Mouse (Mus musculus): ENCODE measurements around the gene AA986860. TPM values are rescaled to one million over a fixed set of nuclear protein-coding genes. Genes with fewer than 3 reads are reported as not detected.

AA986860 gene
- polyA plus RNA-seq, 1 experiment from 2014 or later: 1.4 TPM

GRCm38 (mm10) chr1:130732706-130733658, 1.2 kb downstream of the AA986860 start:
- TF ChIP-seq CTCF (IDR thresholded peaks at IDR 0.05; ENCODE audit: low read depth): no peak
- peak; percentile 75 for TF ChIP-seq EP300 (IDR thresholded peaks at IDR 0.05; ENCODE audit: low read depth)
- no peaks in the 10 kb centered on the region for H3K27me3 ChIP-seq (ENCODE audit: insufficient read depth, low read length)
- no peaks in the 10 kb centered on the region for H3K9me3 ChIP-seq (ENCODE audit: low read length)
- peak overlapping the region; percentile 44 for H3K4me3 ChIP-seq (ENCODE audit: low read depth, low read length)
- H3K27ac ChIP-seq (ENCODE audit: low read depth): peak overlapping the region; percentile 36
- peak overlapping the region; percentile 71 for H3K4me2 ChIP-seq (ENCODE audit: low read depth, low read length)
- DNase-seq: no peak
- H3K4me1 ChIP-seq (ENCODE audit: insufficient read depth): peaks cover 43% of the 10 kb centered on the region
- no peak overlapping the region; the same call in none of the 2 replicates for H3K9ac ChIP-seq (replicated peaks)
- no peaks in the 10 kb centered on the region; the same call in 1 of the 2 replicates for H3K36me3 ChIP-seq (replicated peaks; ENCODE audit: insufficient read depth, low read length)
- 58% methylated on average over 13 of the region's 13 CpGs for WGBS (ENCODE audit: insufficient replicate concordance)
- no peak for ATAC-seq

- 65% methylated on average over 4 of the region's 4 CpGs for WGBS (ENCODE audit: insufficient replicate concordance)
- H3K4me2 ChIP-seq (ENCODE audit: low read depth, low read length): peak overlapping the region; percentile 71
- H3K9ac ChIP-seq (replicated peaks): no peak overlapping the region
- DNase-seq: peak; percentile 27
- H3K9me3 ChIP-seq (ENCODE audit: low read length): no peaks in the 10 kb centered on the region
- H3K27me3 ChIP-seq (ENCODE audit: insufficient read depth, low read length): no peaks in the 10 kb centered on the region
- H3K4me1 ChIP-seq (ENCODE audit: insufficient read depth): peaks cover 46% of the 10 kb centered on the region
- peak overlapping the region; percentile 44 for H3K4me3 ChIP-seq (ENCODE audit: low read depth, low read length)
- TF ChIP-seq CTCF (IDR thresholded peaks at IDR 0.05; ENCODE audit: low read depth): no peak
- no peak for TF ChIP-seq EP300 (IDR thresholded peaks at IDR 0.05; ENCODE audit: low read depth)
- H3K36me3 ChIP-seq (replicated peaks; ENCODE audit: insufficient read depth, low read length): no peaks in the 10 kb centered on the region; the same call in 1 of the 2 replicates
- peak; percentile 7; the same call in 1 of the 2 replicates for ATAC-seq
- H3K27ac ChIP-seq (ENCODE audit: low read depth): peak overlapping the region; percentile 36
These were observed 1.9 kb downstream of the AA986860 start for GRCm38 (mm10) chr1:130733671-130734070.

- no peak overlapping the region for H3K4me3 ChIP-seq (ENCODE audit: low read depth, low read length)
- TF ChIP-seq CTCF (IDR thresholded peaks at IDR 0.05; ENCODE audit: low read depth) (no peak), EP300 (IDR thresholded peaks at IDR 0.05; ENCODE audit: low read depth) (no peak)
- no peaks in the 10 kb centered on the region; the same call in 1 of the 2 replicates for H3K36me3 ChIP-seq (replicated peaks; ENCODE audit: insufficient read depth, low read length)
- no peaks in the 10 kb centered on the region for H3K27me3 ChIP-seq (ENCODE audit: insufficient read depth, low read length)
- H3K4me1 ChIP-seq (ENCODE audit: insufficient read depth): peaks cover 47% of the 10 kb centered on the region
- H3K9me3 ChIP-seq (ENCODE audit: low read length): no peaks in the 10 kb centered on the region
- WGBS (ENCODE audit: insufficient replicate concordance): 71% methylated on average over 5 of the region's 5 CpGs
- no peak overlapping the region for H3K9ac ChIP-seq (replicated peaks)
- ATAC-seq: no peak
- no peak for DNase-seq
- H3K4me2 ChIP-seq (ENCODE audit: low read depth, low read length): peak overlapping the region; percentile 71; the same call in 1 of the 2 replicates
- H3K27ac ChIP-seq (ENCODE audit: low read depth): no peak overlapping the region
These were observed 2.7 kb downstream of the AA986860 start for GRCm38 (mm10) chr1:130734452-130734851.

GRCm38 (mm10) chr1:130734852-130735251, 3.1 kb downstream of the AA986860 start:
- no peak overlapping the region for H3K27ac ChIP-seq (ENCODE audit: low read depth)
- ATAC-seq (no peak), DNase-seq (no peak)
- H3K4me2 ChIP-seq (ENCODE audit: low read depth, low read length): no peak overlapping the region
- no peaks in the 10 kb centered on the region; the same call in 1 of the 2 replicates for H3K36me3 ChIP-seq (replicated peaks; ENCODE audit: insufficient read depth, low read length)
- 84% methylated on average over 8 of the region's 8 CpGs for WGBS (ENCODE audit: insufficient replicate concordance)
- no peaks in the 10 kb centered on the region for H3K27me3 ChIP-seq (ENCODE audit: insufficient read depth, low read length)
- TF ChIP-seq CTCF (IDR thresholded peaks at IDR 0.05; ENCODE audit: low read depth) (no peak), EP300 (IDR thresholded peaks at IDR 0.05; ENCODE audit: low read depth) (no peak)
- H3K4me3 ChIP-seq (ENCODE audit: low read depth, low read length): no peak overlapping the region
- H3K9ac ChIP-seq (replicated peaks): no peak overlapping the region
- H3K4me1 ChIP-seq (ENCODE audit: insufficient read depth): peaks cover 50% of the 10 kb centered on the region
- no peaks in the 10 kb centered on the region for H3K9me3 ChIP-seq (ENCODE audit: low read length)

- WGBS (ENCODE audit: insufficient replicate concordance): 66% methylated on average over 11 of the region's 11 CpGs
- Histone ChIP-seq H3K4me2 (ENCODE audit: low read depth, low read length) (no peak overlapping the region), H3K4me1 (ENCODE audit: insufficient read depth) (peaks cover 61% of the 10 kb centered on the region), H3K27ac (ENCODE audit: low read depth) (no peak overlapping the region), H3K9ac (replicated peaks) (no peak overlapping the region), H3K36me3 (replicated peaks; ENCODE audit: insufficient read depth, low read length) (peaks cover 4% of the 10 kb centered on the region), H3K9me3 (ENCODE audit: low read length) (no peaks in the 10 kb centered on the region), H3K27me3 (ENCODE audit: insufficient read depth, low read length) (no peaks in the 10 kb centered on the region), H3K4me3 (ENCODE audit: low read depth, low read length) (no peak overlapping the region)
- DNase-seq: peak; percentile 39
- ATAC-seq: no peak
- TF ChIP-seq EP300 (IDR thresholded peaks at IDR 0.05; ENCODE audit: low read depth) (no peak), CTCF (IDR thresholded peaks at IDR 0.05; ENCODE audit: low read depth) (no peak)
These were observed 5.7 kb downstream of the AA986860 start for GRCm38 (mm10) chr1:130737411-130737881.

- H3K36me3 ChIP-seq (replicated peaks; ENCODE audit: insufficient read depth, low read length): peaks cover 9% of the 10 kb centered on the region
- H3K4me1 ChIP-seq (ENCODE audit: insufficient read depth): peaks cover 60% of the 10 kb centered on the region
- H3K27me3 ChIP-seq (ENCODE audit: insufficient read depth, low read length): no peaks in the 10 kb centered on the region
- H3K4me2 ChIP-seq (ENCODE audit: low read depth, low read length): no peak overlapping the region
- no peak overlapping the region for H3K9ac ChIP-seq (replicated peaks)
- ATAC-seq (no peak), DNase-seq (no peak)
- TF ChIP-seq EP300 (IDR thresholded peaks at IDR 0.05; ENCODE audit: low read depth): no peak
- TF ChIP-seq CTCF (IDR thresholded peaks at IDR 0.05; ENCODE audit: low read depth): no peak
- H3K9me3 ChIP-seq (ENCODE audit: low read length): no peaks in the 10 kb centered on the region
- H3K4me3 ChIP-seq (ENCODE audit: low read depth, low read length): no peak overlapping the region
- no peak overlapping the region for H3K27ac ChIP-seq (ENCODE audit: low read depth)
- WGBS (ENCODE audit: insufficient replicate concordance): 89% methylated on average over 7 of the region's 7 CpGs
These were observed 6.1 kb downstream of the AA986860 start for GRCm38 (mm10) chr1:130737916-130738315.

Data from liver, postnatal 0 days (tissue).